Mouse (Mus musculus) forebrain, embryonic 16.5 days (tissue): ENCODE results near the gene Plpp4. TPM values are rescaled to one million over a fixed set of nuclear protein-coding genes. Genes with fewer than 3 reads are reported as not detected.

Experiments used
- ATAC-seq: fragments of 200-750 bp; cut with Nextera tagmentation; 2 replicates; pipeline ENCODE4 v1.8.0; 2017; ENCODE audit warnings: mild to moderate bottlenecking, moderate library complexity
- H3K27ac ChIP-seq: fragments of 300-500 bp; sonication (generic); 2 replicates; pipeline ENCODE4 v1.5.1; 2014; ENCODE audit warnings: low read length, control low read depth
- H3K27me3 ChIP-seq: fragments of 300-500 bp; sonication (generic); replicated peaks from 2 replicates; pipeline ENCODE4 v1.6.1; 2014; ENCODE audit warnings: low read length; ENCODE audit not compliant: control insufficient read depth, insufficient read depth
- H3K36me3 ChIP-seq: fragments of 300-500 bp; sonication (generic); 2 replicates; pipeline ENCODE4 v1.6.1; 2014; ENCODE audit not compliant: control insufficient read depth, insufficient read depth
- H3K4me1 ChIP-seq: fragments of 300-500 bp; sonication (generic); replicated peaks from 2 replicates; pipeline ENCODE4 v1.6.1; 2014; ENCODE audit warnings: low read length; ENCODE audit not compliant: control insufficient read depth, insufficient read depth
- H3K4me2 ChIP-seq: fragments of 300-500 bp; sonication (generic); 2 replicates; pipeline ENCODE4 v1.6.1; 2014; ENCODE audit warnings: mild to moderate bottlenecking, low read length, control low read depth
- H3K4me3 ChIP-seq: fragments of 300-500 bp; sonication (generic); replicated peaks from 2 replicates; pipeline ENCODE4 v1.5.1; 2014; ENCODE audit warnings: mild to moderate bottlenecking, low read length, control low read depth
- H3K9ac ChIP-seq: fragments of 300-500 bp; sonication (generic); replicated peaks from 2 replicates; pipeline ENCODE4 v1.6.1; 2014; ENCODE audit warnings: low read depth, low read length, control low read depth
- H3K9me3 ChIP-seq: fragments of 300-500 bp; sonication (generic); 2 replicates; pipeline ENCODE4 v1.6.1; 2016; ENCODE audit warnings: low read length; ENCODE audit not compliant: control insufficient read depth
- WGBS: fragments of 180-500 bp; shearing (Covaris S2); extraction: QIAGEN DNeasy Blood & Tissue Kit; methylation state at CpG from one replicate; pipeline ENCODE4 v1.1.7; 2014; 5-methylcytosine and 5-hydroxymethylcytosine counted together
- polyA plus RNA-seq: library from polyadenylated mRNA; unstranded; fragments of >200 nt; fragmentation: Nextera tagmentation; extraction: Ambion mirVana; gene quantifications from 2 replicates; pipeline ENCODE4 v1.2.1, GENCODE M21; 2015

The Plpp4 gene
- polyA plus RNA-seq, 1 experiment from 2014 or later, result 3.2 TPM

- Histone ChIP-seq H3K4me1 (no peaks in the 10 kb centered on the region; the same call in 1 of the 2 replicates), H3K4me3 (no peak overlapping the region), H3K27ac (no peak overlapping the region), H3K27me3 (peaks cover 5% of the 10 kb centered on the region; the same call in 1 of the 2 replicates), H3K36me3 (no peaks in the 10 kb centered on the region), H3K9ac (no peak overlapping the region), H3K9me3 (no peaks in the 10 kb centered on the region), H3K4me2 (no peak overlapping the region)
- no peak for ATAC-seq
- 73% methylated on average over 1 of the region's 1 CpGs for WGBS
These were observed 2.7 kb upstream of the Plpp4 start for GRCm38 (mm10) chr7:129254126-129254525.

GRCm38 (mm10) chr7:129255406-129255805 lies 1.4 kb upstream of the Plpp4 start:
- Histone ChIP-seq H3K4me2 (no peak overlapping the region), H3K36me3 (no peaks in the 10 kb centered on the region), H3K27me3 (peaks cover 5% of the 10 kb centered on the region; the same call in 1 of the 2 replicates), H3K4me1 (no peaks in the 10 kb centered on the region; the same call in 1 of the 2 replicates), H3K9me3 (no peaks in the 10 kb centered on the region), H3K4me3 (no peak overlapping the region), H3K9ac (no peak overlapping the region), H3K27ac (no peak overlapping the region)
- no peak for ATAC-seq
- WGBS, result 94% methylated on average over 6 of the region's 6 CpGs

GRCm38 (mm10) chr7:129257374-129258018 lies 665 bp downstream of the Plpp4 start:
- no peaks in the 10 kb centered on the region for H3K9me3 ChIP-seq
- H3K27me3 ChIP-seq, result peaks cover 5% of the 10 kb centered on the region; the same call in 1 of the 2 replicates
- H3K4me2 ChIP-seq, result peak overlapping the region; percentile 89
- peak overlapping the region; percentile 50 for H3K4me3 ChIP-seq
- peak overlapping the region; percentile 62; the same call in 1 of the 2 replicates for H3K9ac ChIP-seq
- no peak overlapping the region for H3K27ac ChIP-seq
- no peaks in the 10 kb centered on the region for H3K36me3 ChIP-seq
- 15% methylated on average over 13 of the region's 13 CpGs for WGBS
- no peak for ATAC-seq
- H3K4me1 ChIP-seq, result no peaks in the 10 kb centered on the region; the same call in 1 of the 2 replicates

GRCm38 (mm10) chr7:129258331-129258730 lies 1.5 kb downstream of the Plpp4 start:
- H3K4me2 ChIP-seq, result no peak overlapping the region

GRCm38 (mm10) chr7:129259195-129259594 lies 2.4 kb downstream of the Plpp4 start:
- 76% methylated on average over 6 of the region's 6 CpGs for whole genome bisulfite sequencing
- no peak overlapping the region for H3K4me2 ChIP-seq

More at GRCm38 (mm10) chr7:129258331-129258730, 1.5 kb downstream of the Plpp4 start:
- no peak overlapping the region for H3K27ac ChIP-seq
- WGBS, result 41% methylated on average over 7 of the region's 7 CpGs
- no peak overlapping the region for H3K9ac ChIP-seq
- ATAC-seq, result no peak
- no peaks in the 10 kb centered on the region for H3K9me3 ChIP-seq
- H3K27me3 ChIP-seq, result peaks cover 5% of the 10 kb centered on the region; the same call in 1 of the 2 replicates
- H3K4me1 ChIP-seq, result no peaks in the 10 kb centered on the region; the same call in 1 of the 2 replicates
- no peaks in the 10 kb centered on the region for H3K36me3 ChIP-seq
- H3K4me3 ChIP-seq, result no peak overlapping the region

GRCm38 (mm10) chr7:129273867-129274266 lies 17.0 kb downstream of the Plpp4 start:
- Histone ChIP-seq H3K4me3 (no peak overlapping the region), H3K4me2 (no peak overlapping the region), H3K36me3 (no peaks in the 10 kb centered on the region), H3K4me1 (no peaks in the 10 kb centered on the region), H3K27me3 (no peaks in the 10 kb centered on the region), H3K27ac (no peak overlapping the region), H3K9ac (no peak overlapping the region), H3K9me3 (no peaks in the 10 kb centered on the region)
- ATAC-seq, result no peak
- 57% methylated on average over 4 of the region's 4 CpGs for WGBS

More at GRCm38 (mm10) chr7:129259195-129259594, 2.4 kb downstream of the Plpp4 start:
- no peak overlapping the region for H3K4me3 ChIP-seq
- no peaks in the 10 kb centered on the region for H3K36me3 ChIP-seq
- H3K27me3 ChIP-seq, result peaks cover 5% of the 10 kb centered on the region; the same call in 1 of the 2 replicates
- no peaks in the 10 kb centered on the region; the same call in 1 of the 2 replicates for H3K4me1 ChIP-seq
- no peak for ATAC-seq
- no peak overlapping the region for H3K27ac ChIP-seq
- H3K9ac ChIP-seq, result no peak overlapping the region
- no peaks in the 10 kb centered on the region for H3K9me3 ChIP-seq

GRCm38 (mm10) chr7:129274726-129275125 lies 17.9 kb downstream of the Plpp4 start:
- Histone ChIP-seq H3K9me3 (no peaks in the 10 kb centered on the region), H3K4me3 (no peak overlapping the region), H3K4me1 (no peaks in the 10 kb centered on the region), H3K4me2 (no peak overlapping the region), H3K27me3 (no peaks in the 10 kb centered on the region), H3K9ac (no peak overlapping the region), H3K36me3 (no peaks in the 10 kb centered on the region), H3K27ac (no peak overlapping the region)
- ATAC-seq, result no peak
- WGBS, result 89% methylated on average over 5 of the region's 5 CpGs

- no peak for ATAC-seq
- 67% methylated on average over 5 of the region's 5 CpGs for WGBS
- H3K4me3 ChIP-seq, result no peak overlapping the region
These were observed 20.9 kb downstream of the Plpp4 start for GRCm38 (mm10) chr7:129277751-129278150.

GRCm38 (mm10) chr7:129278801-129279200 lies 22.0 kb downstream of the Plpp4 start:
- no peak for ATAC-seq
- Histone ChIP-seq H3K4me2 (no peak overlapping the region), H3K27ac (no peak overlapping the region), H3K4me3 (no peak overlapping the region), H3K9me3 (no peaks in the 10 kb centered on the region), H3K27me3 (no peaks in the 10 kb centered on the region), H3K36me3 (no peaks in the 10 kb centered on the region), H3K9ac (no peak overlapping the region), H3K4me1 (no peaks in the 10 kb centered on the region)
- 88% methylated on average over 4 of the region's 4 CpGs for WGBS

More at GRCm38 (mm10) chr7:129277751-129278150, 20.9 kb downstream of the Plpp4 start:
- Histone ChIP-seq H3K9me3 (no peaks in the 10 kb centered on the region), H3K4me2 (no peak overlapping the region), H3K27ac (no peak overlapping the region), H3K27me3 (no peaks in the 10 kb centered on the region), H3K4me1 (no peaks in the 10 kb centered on the region), H3K9ac (no peak overlapping the region), H3K36me3 (no peaks in the 10 kb centered on the region)
